Mouse (Mus musculus): Measurements from ENCODE around the gene Hemk1.

DNA sequence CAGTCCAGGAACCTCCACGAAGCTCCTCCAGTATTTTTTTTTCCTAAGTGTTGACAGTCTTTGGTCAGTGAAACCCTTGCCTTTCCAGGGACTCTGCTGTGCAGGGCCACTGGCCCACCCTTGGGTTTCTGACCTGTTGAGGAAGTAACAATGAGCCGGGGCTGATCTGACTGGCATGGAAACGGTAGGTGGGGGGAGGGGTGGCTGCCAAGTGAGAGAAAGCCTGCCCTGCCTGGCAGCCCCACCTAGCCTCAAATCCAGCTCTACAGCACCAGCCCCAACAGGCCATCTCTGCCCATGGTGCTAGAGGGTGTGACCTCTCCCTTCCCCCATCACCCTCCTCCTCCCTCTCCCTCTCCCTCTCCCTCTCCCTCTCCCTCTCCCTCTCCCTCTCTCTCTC, 53.1 kb downstream of the Hemk1 start:
- no peak for TF ChIP-seq CTCF (IDR thresholded peaks at IDR 0.05; ENCODE audit: control insufficient read depth, insufficient read depth, low read length)
- no peak for TF ChIP-seq POLR2A (IDR thresholded peaks at IDR 0.05; ENCODE audit: borderline replicate concordance, control insufficient read depth, low read depth, low read length)

Data from bone marrow, adult 2 months (tissue).